Mouse (Mus musculus) liver, embryonic 11.5 days (tissue): ENCODE data around the gene Ndufs6. TPM values are rescaled to one million over a fixed set of nuclear protein-coding genes. Genes with fewer than 3 reads are reported as not detected.

Experiments
- ATAC-seq: fragments of 200-750 bp; cut with Nextera tagmentation; replicated peaks from 2 replicates; pipeline ENCODE4 v1.8.0; 2017; ENCODE audit warnings: moderate number of reproducible peaks, mild to moderate bottlenecking, moderate TSS enrichment, moderate library complexity; ENCODE audit not compliant: low FRiP score
- DNase-seq: peaks from one replicate; pipeline ENCODE4 v3.0.0-alpha.2; 2017; ENCODE audit warnings: low spot score
- H3K27ac ChIP-seq: fragments of 300-500 bp; sonication (generic); 2 replicates; pipeline ENCODE4 v1.5.1; 2014; ENCODE audit warnings: mild to moderate bottlenecking, low read depth, low read length, control low read depth
- H3K27me3 ChIP-seq: fragments of 300-500 bp; sonication (generic); replicated peaks from 2 replicates; pipeline ENCODE4 v1.6.1; 2014; ENCODE audit warnings: low read length, mixed read lengths; ENCODE audit not compliant: control insufficient read depth, insufficient read depth
- H3K36me3 ChIP-seq: fragments of 300-500 bp; sonication (generic); 2 replicates; pipeline ENCODE4 v1.6.1; 2014; ENCODE audit warnings: mild to moderate bottlenecking, low read length, moderate library complexity, mixed read lengths; ENCODE audit not compliant: control insufficient read depth, insufficient read depth
- H3K4me1 ChIP-seq: fragments of 300-500 bp; sonication (generic); replicated peaks from 2 replicates; pipeline ENCODE4 v1.6.1; 2014; ENCODE audit warnings: low read length, mixed read lengths; ENCODE audit not compliant: control insufficient read depth, insufficient read depth
- H3K4me2 ChIP-seq: fragments of 300-500 bp; sonication (generic); 2 replicates; pipeline ENCODE4 v1.6.1; 2014; ENCODE audit warnings: mild to moderate bottlenecking, control low read depth, moderate library complexity
- H3K4me3 ChIP-seq: fragments of 300-500 bp; sonication (generic); 2 replicates; pipeline ENCODE4 v1.5.1; 2014; ENCODE audit warnings: low read depth, low read length, control low read depth
- H3K9ac ChIP-seq: fragments of 300-500 bp; sonication (generic); 2 replicates; pipeline ENCODE4 v1.6.1; 2014; ENCODE audit warnings: low read depth, low read length, control low read depth
- H3K9me3 ChIP-seq: fragments of 300-500 bp; sonication (generic); 2 replicates; pipeline ENCODE4 v1.6.1; 2016; ENCODE audit warnings: low read length, inconsistent platforms, mixed read lengths; ENCODE audit not compliant: control insufficient read depth
- WGBS: fragments of 180-500 bp; shearing (Covaris S2); extraction: QIAGEN DNeasy Blood & Tissue Kit; methylation state at CpG from one replicate; pipeline ENCODE4 v1.1.7; 2014; 5-methylcytosine and 5-hydroxymethylcytosine counted together
- polyA plus RNA-seq: library from polyadenylated mRNA; unstranded; fragments of >200 nt; fragmentation: Nextera tagmentation; extraction: Ambion mirVana; gene quantifications from 2 replicates; pipeline ENCODE4 v1.2.1, GENCODE M21; 2014

The Ndufs6 gene
- polyA plus RNA-seq, 1 experiment from 2014 or later: 377 TPM

DNA sequence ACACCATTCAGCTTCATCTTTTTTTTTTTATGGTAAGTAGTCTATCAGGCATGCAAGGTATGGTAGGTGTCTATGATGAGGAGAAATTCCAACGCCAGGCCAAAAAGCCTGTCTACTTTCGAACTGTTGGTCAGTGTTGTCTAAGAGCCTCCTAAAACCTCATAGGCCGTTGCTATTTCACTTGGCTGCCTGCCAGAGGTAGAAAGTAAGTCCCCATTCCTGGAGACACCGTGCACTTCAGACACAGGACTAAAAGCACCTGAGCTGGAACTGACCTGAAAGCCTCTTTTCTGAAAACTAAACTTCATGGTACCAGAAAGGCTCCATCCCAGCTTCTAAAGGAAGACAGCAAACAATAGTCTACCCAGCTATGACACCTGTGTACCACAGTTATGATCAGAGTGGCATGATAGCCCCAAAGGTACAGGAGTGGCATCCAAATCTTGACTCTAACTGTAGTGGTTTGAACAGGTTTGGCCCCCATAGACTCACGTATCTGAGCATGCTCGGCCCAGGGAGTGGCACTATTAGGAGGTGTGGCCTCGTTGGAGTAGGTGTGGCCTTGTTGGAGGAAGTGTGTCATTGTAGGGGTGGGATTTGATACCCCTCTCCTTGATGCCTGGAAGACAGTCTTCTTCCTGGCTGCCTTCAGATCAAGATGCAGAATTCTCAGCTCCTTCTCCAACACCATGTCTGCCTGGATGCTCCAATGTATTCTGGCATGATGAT is 19.7 kb upstream of the Ndufs6 start:
- H3K9ac ChIP-seq: no peak overlapping the region
- no peaks in the 10 kb centered on the region for H3K9me3 ChIP-seq
- no peaks in the 10 kb centered on the region for H3K4me1 ChIP-seq
- H3K27ac ChIP-seq: no peak overlapping the region
- H3K27me3 ChIP-seq: no peaks in the 10 kb centered on the region
- no peaks in the 10 kb centered on the region for H3K36me3 ChIP-seq
- H3K4me3 ChIP-seq: no peak overlapping the region
- 77% methylated on average over 7 of the region's 7 CpGs for WGBS
- ATAC-seq (no peak), DNase-seq (no peak)
- no peak overlapping the region for H3K4me2 ChIP-seq

DNA sequence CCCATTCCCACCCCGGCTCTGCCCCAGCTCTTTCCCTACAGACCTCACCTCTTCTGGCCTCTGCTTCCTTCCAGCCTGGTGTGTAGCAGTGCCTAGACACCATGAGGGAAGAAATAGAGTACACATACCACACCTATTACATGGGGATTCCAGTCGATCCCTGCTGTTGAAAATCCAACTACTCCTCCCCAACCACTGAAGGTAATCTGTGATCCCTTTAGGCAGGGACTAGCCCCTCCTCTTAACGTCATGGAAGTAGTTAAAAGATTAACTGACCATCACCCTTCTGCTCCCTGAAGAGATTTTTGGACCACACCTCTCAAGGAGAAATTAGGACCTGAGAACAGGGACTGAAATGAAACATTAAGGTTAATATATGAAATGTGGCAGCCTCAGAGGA is 18.8 kb upstream of the Ndufs6 start:
- H3K27ac ChIP-seq: no peak overlapping the region
- no peaks in the 10 kb centered on the region for H3K9me3 ChIP-seq
- H3K4me3 ChIP-seq: no peak overlapping the region
- no peak overlapping the region for H3K9ac ChIP-seq
- DNase-seq (no peak), ATAC-seq (no peak)
- H3K27me3 ChIP-seq: no peaks in the 10 kb centered on the region
- no peak overlapping the region for H3K4me2 ChIP-seq
- H3K4me1 ChIP-seq: no peaks in the 10 kb centered on the region
- H3K36me3 ChIP-seq: no peaks in the 10 kb centered on the region
- WGBS: 74% methylated on average over 3 of the region's 3 CpGs

DNA sequence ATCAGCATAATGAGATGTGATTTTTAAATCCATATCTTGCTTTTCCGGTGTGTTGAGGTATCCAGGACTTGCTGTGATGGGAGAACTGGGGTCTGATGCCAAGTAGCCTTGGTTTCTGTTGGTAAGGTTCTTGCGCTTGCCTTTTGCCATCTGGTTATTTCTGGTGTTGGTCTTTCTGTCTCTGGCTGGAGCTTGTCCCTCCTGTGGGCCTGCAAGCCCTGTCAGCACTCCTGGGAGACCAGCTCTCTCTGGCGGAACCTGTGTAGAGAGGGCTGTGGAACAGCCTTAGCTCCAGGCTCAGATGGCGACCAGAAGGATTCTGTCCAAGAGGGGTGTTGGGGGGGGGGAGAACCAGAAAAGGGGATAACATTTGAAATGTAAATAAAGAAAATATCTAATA is 18.4 kb upstream of the Ndufs6 start:
- Histone ChIP-seq H3K27ac (no peak overlapping the region), H3K4me1 (no peaks in the 10 kb centered on the region), H3K9me3 (no peaks in the 10 kb centered on the region), H3K27me3 (no peaks in the 10 kb centered on the region), H3K4me2 (no peak overlapping the region), H3K9ac (no peak overlapping the region), H3K36me3 (no peaks in the 10 kb centered on the region), H3K4me3 (no peak overlapping the region)
- WGBS: 80% methylated on average over 4 of the region's 4 CpGs
- ATAC-seq (no peak), DNase-seq (no peak)

DNA sequence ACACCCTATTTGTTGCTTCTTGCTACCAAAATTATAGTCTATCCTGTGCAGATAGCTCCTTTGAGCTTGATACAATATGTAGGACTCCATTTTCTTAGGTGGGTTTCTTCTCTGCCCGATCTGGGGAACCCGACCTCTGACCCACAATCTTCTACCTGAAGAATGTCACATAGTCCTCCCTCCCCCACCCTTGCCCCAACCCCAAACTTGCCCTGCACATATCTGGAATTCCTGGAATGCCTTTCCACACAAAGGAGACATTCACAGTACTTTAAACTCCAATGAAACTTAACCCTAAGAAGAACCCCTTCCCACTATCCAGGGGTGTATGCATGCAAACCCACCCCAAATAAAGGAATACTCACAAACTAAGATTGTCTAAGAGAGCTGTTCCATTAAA is 17.8 kb upstream of the Ndufs6 start:
- H3K4me3 ChIP-seq: no peak overlapping the region
- no peak overlapping the region for H3K4me2 ChIP-seq
- no peaks in the 10 kb centered on the region for H3K27me3 ChIP-seq
- WGBS: 54% methylated on average over 2 of the region's 2 CpGs
- H3K27ac ChIP-seq: no peak overlapping the region
- H3K9me3 ChIP-seq: no peaks in the 10 kb centered on the region
- no peak overlapping the region for H3K9ac ChIP-seq
- no peak for DNase-seq
- no peak for ATAC-seq
- H3K36me3 ChIP-seq: no peaks in the 10 kb centered on the region
- no peaks in the 10 kb centered on the region for H3K4me1 ChIP-seq

DNA sequence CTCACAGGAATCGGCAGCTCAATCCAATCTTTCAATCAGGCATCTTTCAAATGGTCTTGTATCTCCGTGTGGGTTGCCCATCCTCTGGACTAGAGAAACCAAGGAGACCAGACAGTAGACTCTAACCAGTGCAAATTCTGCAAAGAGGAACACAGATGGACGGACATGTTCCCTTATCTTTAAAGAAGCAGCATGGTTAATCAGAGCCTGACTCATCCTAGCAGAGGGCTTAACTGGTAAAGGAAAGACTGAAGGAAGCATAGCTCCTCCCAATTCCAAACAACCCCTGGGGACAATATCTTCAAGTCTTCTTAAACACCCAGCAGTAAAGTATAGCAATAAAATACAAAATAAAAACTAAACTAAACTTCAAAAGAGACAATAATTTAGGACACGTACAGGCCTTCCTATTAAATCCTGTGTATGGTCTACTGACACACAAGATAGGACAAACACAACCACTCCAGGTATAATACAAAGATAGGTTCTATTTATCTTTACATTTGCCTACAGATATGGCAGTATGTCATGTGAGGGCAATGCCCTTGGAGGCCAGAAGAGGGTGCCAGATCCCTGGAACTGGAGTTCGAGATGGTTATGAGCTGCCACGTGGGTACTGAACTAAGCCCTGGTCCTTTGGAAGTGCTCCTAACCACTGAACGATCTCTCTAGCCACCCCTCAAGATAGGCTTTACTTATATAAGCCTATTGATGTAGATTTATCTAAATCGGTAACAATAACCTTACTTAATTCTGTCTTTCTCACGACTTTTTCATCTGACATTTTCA is 17.0 kb upstream of the Ndufs6 start:
- no peaks in the 10 kb centered on the region for H3K4me1 ChIP-seq
- H3K27ac ChIP-seq: no peak overlapping the region

DNA sequence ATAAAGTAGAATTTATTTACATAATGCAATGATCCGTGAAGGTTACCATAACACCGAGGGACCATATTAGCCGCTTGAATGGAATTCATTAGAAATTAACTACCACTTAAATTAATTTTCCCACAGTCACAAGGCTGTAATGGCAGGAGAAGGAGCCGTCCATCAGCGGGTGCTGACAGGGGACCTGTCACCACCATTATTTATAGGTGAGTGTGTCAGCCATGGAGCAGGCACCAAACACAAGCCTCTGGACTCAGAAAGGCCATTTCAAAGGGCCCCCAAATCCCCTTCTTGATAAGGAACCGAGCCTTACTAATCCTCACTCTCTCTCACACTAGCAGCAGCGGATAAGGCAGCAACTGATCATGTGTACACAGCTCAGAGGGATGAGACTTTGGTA is 8.4 kb upstream of the Ndufs6 start:
- WGBS: 64% methylated on average over 7 of the region's 7 CpGs
- ATAC-seq: no peak
- Histone ChIP-seq H3K4me1 (no peaks in the 10 kb centered on the region), H3K36me3 (no peaks in the 10 kb centered on the region; the same call in 1 of the 2 replicates), H3K4me2 (no peak overlapping the region), H3K9ac (no peak overlapping the region), H3K27me3 (no peaks in the 10 kb centered on the region), H3K9me3 (no peaks in the 10 kb centered on the region), H3K4me3 (no peak overlapping the region), H3K27ac (no peak overlapping the region)
- DNase-seq: no peak

More for the DNA sequence above, 17.0 kb upstream of the Ndufs6 start:
- ATAC-seq (no peak), DNase-seq (no peak)
- Histone ChIP-seq H3K4me3 (no peak overlapping the region), H3K9me3 (no peaks in the 10 kb centered on the region), H3K36me3 (no peaks in the 10 kb centered on the region), H3K4me2 (no peak overlapping the region), H3K9ac (no peak overlapping the region), H3K27me3 (no peaks in the 10 kb centered on the region)
- 54% methylated on average over 9 of the region's 9 CpGs for WGBS

DNA sequence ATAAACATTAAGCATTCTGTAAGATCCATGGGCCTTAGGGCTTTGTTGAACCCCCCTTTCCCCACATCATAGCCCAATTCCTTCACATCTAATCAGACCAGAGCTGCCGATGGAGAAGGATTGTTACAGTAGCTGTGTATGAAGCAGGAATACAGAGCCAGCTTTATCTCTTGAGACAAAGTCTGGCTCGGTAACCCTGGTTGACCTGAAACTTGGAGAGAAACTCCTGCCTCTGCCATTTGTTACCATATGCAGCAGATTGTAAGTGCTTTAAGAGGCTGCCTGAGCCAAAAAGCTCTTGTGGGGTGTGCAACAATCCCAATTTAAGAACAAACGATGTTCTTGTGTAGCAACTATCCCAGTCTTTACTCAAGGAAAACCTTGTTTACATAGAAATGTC is 3.4 kb upstream of the Ndufs6 start:
- no peak for DNase-seq

DNA sequence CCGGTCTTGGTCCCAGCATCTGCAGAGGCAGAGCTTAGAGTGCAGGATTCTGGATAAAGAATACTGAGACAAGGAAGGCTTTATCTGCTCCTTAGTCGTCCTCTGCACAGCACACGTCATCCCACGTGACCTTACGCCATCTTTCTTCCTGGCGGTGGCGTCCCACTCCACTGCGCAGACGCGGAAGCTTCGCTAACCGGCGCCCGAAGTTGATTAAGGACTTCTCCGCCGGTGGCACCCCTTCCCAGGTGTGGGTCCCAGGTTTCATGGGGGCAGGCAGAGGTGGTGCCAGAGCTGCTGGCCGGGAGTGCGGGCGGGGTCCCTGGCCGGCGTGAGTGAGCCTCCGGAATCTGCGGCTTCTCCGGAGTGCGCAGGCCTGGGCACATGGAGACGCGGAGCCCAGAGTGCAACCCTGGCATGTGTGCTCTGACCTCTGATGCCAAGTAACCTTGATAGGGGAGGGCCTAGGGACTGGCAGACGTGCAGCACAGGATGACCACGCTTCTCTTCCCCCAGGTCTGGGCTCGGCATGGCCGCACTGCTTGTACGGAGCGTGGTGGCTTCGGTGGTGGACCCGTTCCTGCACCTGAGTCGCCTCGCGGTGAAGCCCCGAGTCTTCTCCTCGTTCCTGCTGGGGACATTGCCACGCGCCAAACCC is 2.6 kb upstream of the Ndufs6 start:
- Histone ChIP-seq H3K27ac (peak overlapping the region; percentile 65), H3K36me3 (no peaks in the 10 kb centered on the region; the same call in 1 of the 2 replicates), H3K9me3 (no peaks in the 10 kb centered on the region), H3K4me3 (peak overlapping the region; percentile 83), H3K4me2 (peak overlapping the region; percentile 89), H3K27me3 (no peaks in the 10 kb centered on the region), H3K4me1 (peaks cover 11% of the 10 kb centered on the region), H3K9ac (peak overlapping the region; percentile 89)
- DNase-seq (peak; percentile 83), ATAC-seq (peak; percentile 83)
- under 1% methylated on average over 42 of the region's 42 CpGs for WGBS

More for the DNA sequence above, 3.4 kb upstream of the Ndufs6 start:
- H3K4me3 ChIP-seq: peak overlapping the region; percentile 83
- ATAC-seq: no peak
- H3K27me3 ChIP-seq: no peaks in the 10 kb centered on the region
- peaks cover 11% of the 10 kb centered on the region for H3K4me1 ChIP-seq
- no peaks in the 10 kb centered on the region for H3K9me3 ChIP-seq
- no peaks in the 10 kb centered on the region; the same call in 1 of the 2 replicates for H3K36me3 ChIP-seq
- peak overlapping the region; percentile 89 for H3K4me2 ChIP-seq
- H3K9ac ChIP-seq: peak overlapping the region; percentile 89
- H3K27ac ChIP-seq: no peak overlapping the region
- 46% methylated on average over 3 of the region's 3 CpGs for WGBS
